Mouse (Mus musculus): ENCODE data around the gene Recql.
A peak's percentile ranks its signal among the peaks of the same experiment; 100 is the strongest.

GRCm38 (mm10) chr6:142343561-142343960 lies 43.3 kb downstream of the Recql start:
- TF ChIP-seq CTCF (IDR thresholded peaks at IDR 0.05) (peak; percentile 67), EP300 (IDR thresholded peaks at IDR 0.05) (no peak)
